Mouse (Mus musculus): ENCODE results near the gene Zfp84. TPM values are rescaled to one million over a fixed set of nuclear protein-coding genes. Genes with fewer than 3 reads are reported as not detected.

Gene Zfp84
- total and polyA plus RNA-seq, 3 experiments = 4.7 to 8.1 TPM; not detected in 1

DNA sequence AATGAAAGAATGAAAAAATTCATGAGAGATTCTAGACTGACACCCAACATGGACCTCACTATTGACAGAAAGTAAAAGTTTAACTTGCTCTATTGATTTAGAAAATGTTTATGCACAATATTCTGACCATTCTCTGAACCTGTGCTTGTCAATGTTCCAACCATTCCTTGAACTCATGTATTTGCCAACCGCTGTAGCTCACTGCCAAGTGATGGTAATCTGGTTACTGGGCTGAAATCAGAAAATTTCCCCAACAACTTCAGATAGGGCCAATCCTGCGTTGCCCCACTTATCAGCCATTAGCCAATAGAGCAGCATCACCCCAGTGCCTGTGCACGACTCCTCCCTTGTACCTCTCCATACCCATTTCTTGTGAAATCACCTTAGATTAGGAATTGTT, 26.1 kb upstream of the Zfp84 start:
- Histone ChIP-seq H3K79me2 (ENCODE audit: control insufficient read depth, insufficient read depth, low read length, poor library complexity) (no peaks in the 10 kb centered on the region), H3K4me3 (ENCODE audit: control insufficient read depth in 1 of 2, insufficient read depth in 1 of 2, low read depth in 2 of 2, low read length in 2 of 2) (no peak overlapping the region), H3K27ac (ENCODE audit: control insufficient read depth, low read depth, low read length) (no peak overlapping the region), H3K4me1 (ENCODE audit: control insufficient read depth in 1 of 2, insufficient read depth in 2 of 2, low read length in 2 of 2) (no peaks in the 10 kb centered on the region), H3K9me3 (replicated peaks; ENCODE audit: insufficient read depth, low read length) (no peaks in the 10 kb centered on the region), H3K36me3 (ENCODE audit: control insufficient read depth in 1 of 2, insufficient read depth in 2 of 2, low read length in 2 of 2) (no peaks in the 10 kb centered on the region), H3K27me3 (ENCODE audit: control insufficient read depth in 1 of 2, insufficient read depth in 2 of 2, low read length in 2 of 2) (no peaks in the 10 kb centered on the region), H3K9ac (ENCODE audit: control insufficient read depth, low read depth, low read length, poor library complexity, severe bottlenecking) (no peak overlapping the region)
- DNase-seq (ENCODE audit: low read depth, low spot score) = no peak
- TF ChIP-seq ZNF384 (IDR thresholded peaks at IDR 0.05; ENCODE audit: low read depth, low read length) = no peak
- TF ChIP-seq MYB (IDR thresholded peaks at IDR 0.05; ENCODE audit: low read depth, low read length) = no peak
- no peak for TF ChIP-seq KAT2A (conservative IDR thresholded peaks at IDR 0.05; ENCODE audit: low read depth, low read length)
- no peak for TF ChIP-seq USF1 (IDR thresholded peaks at IDR 0.05; ENCODE audit: low read depth, low read length)
- no peak for TF ChIP-seq MXI1 (IDR thresholded peaks at IDR 0.05; ENCODE audit: low read depth, low read length)
- TF ChIP-seq POLR2AphosphoS5 (IDR thresholded peaks at IDR 0.05; ENCODE audit: borderline replicate concordance, low read depth, low read length) = no peak
- TF ChIP-seq UBTF (IDR thresholded peaks at IDR 0.05; ENCODE audit: borderline replicate concordance, insufficient read depth, low read depth, low read length) = no peak
- TF ChIP-seq NRF1 (IDR thresholded peaks at IDR 0.05; ENCODE audit: insufficient read depth, low read depth, low read length, poor library complexity, severe bottlenecking) = no peak
- no peak for TF ChIP-seq ZMIZ1 (IDR thresholded peaks at IDR 0.05; ENCODE audit: low read depth, low read length)
- TF ChIP-seq CTCF (IDR thresholded peaks at IDR 0.05 in 2 of 3, conservative IDR thresholded peaks at IDR 0.05 in 1 of 3; ENCODE audit: control insufficient read depth in 1 of 3, insufficient read depth in 1 of 3, low read depth in 2 of 3, low read length in 3 of 3, poor library complexity in 1 of 3, severe bottlenecking in 1 of 3) = no peak
- no peak for TF ChIP-seq SMC3 (IDR thresholded peaks at IDR 0.05; ENCODE audit: low read depth, low read length)
- TF ChIP-seq ZC3H11A (IDR thresholded peaks at IDR 0.05; ENCODE audit: low read depth, low read length) = no peak
- TF ChIP-seq MAFK (IDR thresholded peaks at IDR 0.05; ENCODE audit: borderline replicate concordance, low read depth, low read length) = no peak
- TF ChIP-seq MAX (IDR thresholded peaks at IDR 0.05; ENCODE audit: low read length) = no peak
- TF ChIP-seq RCOR1 (IDR thresholded peaks at IDR 0.05; ENCODE audit: low read depth, low read length) = no peak
- TF ChIP-seq TCF12 (IDR thresholded peaks at IDR 0.05; ENCODE audit: low read depth, low read length) = no peak
- TF ChIP-seq GATA1 (IDR thresholded peaks at IDR 0.05; ENCODE audit: low read depth, low read length) = no peak

DNA sequence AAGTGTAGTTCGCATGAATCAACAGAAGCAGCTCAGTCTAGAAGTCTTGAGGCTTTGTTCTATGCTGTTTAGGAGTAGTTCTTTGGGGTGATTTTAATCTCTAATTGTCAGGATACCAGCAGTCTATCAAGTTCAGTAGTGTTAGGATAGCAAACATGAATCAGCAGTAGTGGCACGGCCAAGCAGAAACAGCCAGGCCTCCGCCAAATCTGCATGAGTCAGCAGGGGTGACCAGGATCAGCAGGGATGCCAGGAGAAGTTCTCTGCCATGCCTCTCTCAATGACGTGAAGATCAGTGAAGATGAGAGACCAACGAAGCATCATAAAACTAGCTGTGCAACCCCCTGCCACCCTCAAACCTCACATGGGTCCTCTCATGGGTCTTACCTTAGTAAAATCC, 7.9 kb upstream of the Zfp84 start:
- Histone ChIP-seq H3K79me2 (ENCODE audit: control insufficient read depth, insufficient read depth, low read length, poor library complexity) (no peaks in the 10 kb centered on the region), H3K36me3 (ENCODE audit: control insufficient read depth in 1 of 2, insufficient read depth in 2 of 2, low read length in 2 of 2) (no peaks in the 10 kb centered on the region), H3K9ac (ENCODE audit: control insufficient read depth, low read depth, low read length, poor library complexity, severe bottlenecking) (no peak overlapping the region), H3K9me3 (replicated peaks; ENCODE audit: insufficient read depth, low read length) (no peaks in the 10 kb centered on the region), H3K27ac (ENCODE audit: control insufficient read depth, low read depth, low read length) (no peak overlapping the region), H3K4me3 (ENCODE audit: control insufficient read depth in 1 of 2, insufficient read depth in 1 of 2, low read depth in 2 of 2, low read length in 2 of 2) (no peak overlapping the region), H3K27me3 (ENCODE audit: control insufficient read depth in 1 of 2, insufficient read depth in 2 of 2, low read length in 2 of 2) (no peaks in the 10 kb centered on the region; a peak in 1 of 4 replicates), H3K4me1 (ENCODE audit: control insufficient read depth in 1 of 2, insufficient read depth in 2 of 2, low read length in 2 of 2) (no peaks in the 10 kb centered on the region)
- DNase-seq (ENCODE audit: low read depth, low spot score) = no peak
- TF ChIP-seq MXI1 (IDR thresholded peaks at IDR 0.05; ENCODE audit: low read depth, low read length) (no peak), MYB (IDR thresholded peaks at IDR 0.05; ENCODE audit: low read depth, low read length) (no peak), MAZ (IDR thresholded peaks at IDR 0.05; ENCODE audit: low read depth, low read length) (no peak), UBTF (IDR thresholded peaks at IDR 0.05; ENCODE audit: borderline replicate concordance, insufficient read depth, low read depth, low read length) (no peak), CHD1 (IDR thresholded peaks at IDR 0.05; ENCODE audit: low read depth, low read length) (no peak), MEF2A (IDR thresholded peaks at IDR 0.05; ENCODE audit: extremely low read depth, insufficient replicate concordance, low read depth, low read length, poor library complexity, severe bottlenecking) (no peak), TCF12 (IDR thresholded peaks at IDR 0.05; ENCODE audit: low read depth, low read length) (no peak), NRF1 (IDR thresholded peaks at IDR 0.05; ENCODE audit: insufficient read depth, low read depth, low read length, poor library complexity, severe bottlenecking) (no peak), ZC3H11A (IDR thresholded peaks at IDR 0.05; ENCODE audit: low read depth, low read length) (no peak), NELFE (IDR thresholded peaks at IDR 0.05; ENCODE audit: low read depth, low read length) (no peak), ETS1 (IDR thresholded peaks at IDR 0.05; ENCODE audit: low read depth, low read length) (no peak), POLR2AphosphoS5 (IDR thresholded peaks at IDR 0.05; ENCODE audit: borderline replicate concordance, low read depth, low read length) (no peak), JUND (IDR thresholded peaks at IDR 0.05; ENCODE audit: low read depth, low read length) (no peak), USF1 (IDR thresholded peaks at IDR 0.05; ENCODE audit: low read depth, low read length) (no peak), RAD21 (IDR thresholded peaks at IDR 0.05; ENCODE audit: low read depth, low read length) (no peak), MAFK (IDR thresholded peaks at IDR 0.05; ENCODE audit: borderline replicate concordance, low read depth, low read length) (no peak)

All from MEL (cell line).